Mouse (Mus musculus) induced T-regulatory cell, adult 2 months (primary cell): Measurements from ENCODE around the gene Slc25a45.

ENCODE experiments used
- DNase-seq: peaks from one replicate; pipeline ENCODE4 v3.0.0-alpha.2; 2012; ENCODE audit warnings: low read depth

Gene Slc25a45

DNA sequence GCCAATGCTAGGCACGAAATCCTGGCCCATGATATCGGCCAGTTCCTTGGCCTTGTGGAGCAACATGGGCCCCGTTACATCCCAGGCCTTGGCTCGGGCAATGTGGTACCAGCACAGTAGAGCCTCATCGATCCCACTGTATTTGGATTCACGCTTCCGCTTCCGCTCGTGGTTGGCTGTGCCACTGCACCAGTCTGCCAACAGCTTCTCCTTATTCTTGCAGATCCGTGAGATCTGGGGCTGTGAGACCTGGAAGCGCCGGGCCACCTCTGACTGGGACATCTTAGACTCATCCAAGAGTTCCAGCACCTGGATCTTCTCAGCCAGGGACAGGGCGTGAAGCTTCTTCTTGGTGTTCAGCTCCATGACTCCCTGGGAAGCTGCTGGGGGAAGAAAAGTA, 15.1 kb downstream of the Slc25a45 start:
- no peak for DNase-seq

DNA sequence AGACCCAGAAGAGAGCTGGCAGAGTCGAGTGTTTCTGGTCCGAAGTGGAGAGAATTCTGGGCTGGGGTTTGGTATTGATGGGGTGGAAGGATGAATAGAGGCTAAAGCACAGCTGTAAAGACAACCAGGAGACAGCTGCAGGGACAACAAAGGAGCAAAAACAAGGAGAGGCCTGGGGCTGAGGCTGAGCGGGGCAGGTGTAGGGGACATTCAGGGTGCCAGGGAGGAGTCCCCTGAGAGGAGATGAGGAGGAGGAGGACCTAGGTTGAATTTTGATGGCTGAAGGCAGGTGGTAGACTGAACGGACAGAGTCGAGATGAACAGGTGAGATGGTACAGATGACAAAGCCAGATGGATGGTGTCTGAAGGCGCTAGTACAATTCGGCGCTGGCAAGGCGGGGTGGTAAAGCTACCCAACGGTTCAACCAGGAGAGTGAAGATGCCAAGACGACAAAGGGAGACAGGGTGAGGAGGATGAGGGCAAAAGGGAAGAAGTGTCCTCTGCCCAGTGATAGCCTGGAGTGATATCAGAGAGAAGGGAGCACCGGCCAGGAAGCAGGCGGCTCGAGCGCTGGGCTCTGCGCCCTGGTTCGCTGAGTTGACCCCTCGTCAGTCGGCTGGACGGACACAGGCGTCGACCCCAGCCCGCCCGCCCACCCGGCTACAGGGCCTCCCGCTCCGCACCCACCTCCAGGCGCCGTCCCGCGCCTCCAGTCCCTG, 15.8 kb downstream of the Slc25a45 start:
- peak; percentile 44 for DNase-seq

DNA sequence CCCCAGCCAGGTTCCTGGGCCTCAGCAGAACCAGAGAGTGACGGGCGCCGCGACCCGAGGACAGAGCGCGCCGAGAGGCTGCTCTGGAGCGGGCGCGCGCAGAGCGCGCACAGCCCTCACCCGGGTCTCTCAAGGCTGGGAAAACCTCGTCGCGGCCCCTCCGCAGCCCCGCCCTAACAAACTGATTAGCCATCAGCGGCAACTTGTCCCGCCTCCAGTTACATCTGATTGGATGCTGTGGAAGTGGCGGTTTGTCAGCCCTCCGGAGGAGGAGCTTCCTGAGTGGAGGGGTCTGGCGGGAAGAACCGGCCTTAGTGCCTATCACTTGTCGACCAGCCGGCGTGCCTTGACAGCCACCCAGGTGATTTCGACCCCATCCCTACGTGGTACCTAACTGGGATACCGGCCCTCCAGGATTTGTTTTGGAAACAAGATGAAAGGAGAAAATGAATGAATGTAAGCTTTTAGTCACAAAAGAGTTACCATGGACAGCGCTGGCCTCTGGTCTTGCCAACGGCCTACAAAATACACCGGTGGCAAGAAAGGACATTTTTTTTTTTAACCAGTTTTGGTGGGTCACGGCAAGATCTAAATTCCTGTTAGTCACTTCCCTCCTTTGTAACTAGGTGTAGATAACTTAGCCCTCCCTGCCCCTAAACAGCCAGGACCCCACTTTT, 16.5 kb downstream of the Slc25a45 start, which contains the start of gene Tigd3:
Gene Tigd3, minus strand, starts transcription at position 148 of the 677 bp plus-strand sequence.
- peak; percentile 96 for DNase-seq

DNA sequence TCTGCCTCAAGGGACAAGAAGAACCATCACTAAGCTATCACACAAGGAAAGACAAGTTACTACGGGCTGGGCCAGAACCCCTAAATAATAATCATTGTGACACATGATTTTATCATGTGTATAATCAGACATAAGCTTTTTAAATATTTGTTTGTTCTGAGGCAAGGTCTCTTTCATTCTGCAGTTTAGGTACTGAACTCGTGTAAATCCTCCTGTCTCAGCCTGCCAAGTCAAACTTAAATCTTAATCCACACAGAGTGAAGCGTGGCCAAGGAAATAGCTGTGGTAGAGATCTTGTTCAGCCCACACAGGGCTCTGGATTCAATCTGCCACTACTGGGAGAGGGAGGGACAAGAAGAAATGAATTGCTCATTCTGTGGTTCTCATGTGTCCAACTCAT, 29.7 kb downstream of the Slc25a45 start:
- no peak for DNase-seq

DNA sequence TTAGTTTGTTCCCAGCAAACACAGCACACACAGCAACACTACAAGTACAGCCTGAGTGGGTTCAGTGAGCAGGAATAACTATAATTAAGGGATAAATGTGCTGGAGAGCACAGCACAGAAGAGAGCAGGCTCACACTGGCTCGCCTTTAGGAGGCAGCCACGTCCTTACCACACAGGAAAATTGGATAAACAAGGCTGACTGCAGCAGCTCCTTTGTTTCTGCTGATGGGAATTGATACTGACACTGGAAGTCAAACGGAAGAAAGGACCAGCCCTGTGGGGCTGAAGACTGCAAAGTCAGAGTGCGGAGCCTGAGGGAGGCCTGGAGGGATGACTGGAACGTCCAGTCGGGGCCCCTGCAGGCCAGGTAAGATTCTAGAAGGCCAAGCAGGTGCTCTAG, 32.6 kb downstream of the Slc25a45 start:
- DNase-seq: no peak

DNA sequence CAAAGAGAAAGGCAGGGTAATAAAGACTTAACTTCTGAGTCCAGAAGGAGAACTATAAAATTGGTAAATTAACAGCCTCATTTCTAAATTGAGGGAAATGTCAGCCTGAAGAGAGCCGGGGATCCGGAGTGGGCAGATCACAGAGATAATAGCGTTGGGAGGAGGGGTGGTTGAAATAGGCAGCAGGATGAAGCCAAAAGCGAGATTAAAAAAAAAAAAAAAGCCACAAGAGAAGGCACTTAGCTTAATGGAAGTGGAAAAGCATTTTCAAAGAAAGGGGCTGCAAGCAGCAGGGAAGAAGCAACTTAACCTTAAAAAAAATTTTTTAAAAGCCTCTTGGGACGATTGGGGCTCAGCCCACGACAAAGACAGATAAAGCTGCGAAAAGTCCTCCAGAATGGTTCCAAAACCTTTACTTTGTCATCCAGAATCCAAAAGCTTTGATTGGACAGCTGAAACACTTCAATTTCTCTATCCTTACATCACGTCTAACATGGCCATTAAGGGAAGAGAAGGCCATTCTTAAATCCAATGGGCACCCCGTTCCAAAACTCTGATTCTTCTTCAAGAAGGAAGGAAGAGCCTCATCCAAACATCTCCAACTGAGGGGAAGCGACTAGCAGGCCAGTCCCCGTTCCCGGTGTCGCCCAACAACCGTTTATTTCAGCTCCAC, 34.0 kb downstream of the Slc25a45 start:
- peak; percentile 48 for DNase-seq

DNA sequence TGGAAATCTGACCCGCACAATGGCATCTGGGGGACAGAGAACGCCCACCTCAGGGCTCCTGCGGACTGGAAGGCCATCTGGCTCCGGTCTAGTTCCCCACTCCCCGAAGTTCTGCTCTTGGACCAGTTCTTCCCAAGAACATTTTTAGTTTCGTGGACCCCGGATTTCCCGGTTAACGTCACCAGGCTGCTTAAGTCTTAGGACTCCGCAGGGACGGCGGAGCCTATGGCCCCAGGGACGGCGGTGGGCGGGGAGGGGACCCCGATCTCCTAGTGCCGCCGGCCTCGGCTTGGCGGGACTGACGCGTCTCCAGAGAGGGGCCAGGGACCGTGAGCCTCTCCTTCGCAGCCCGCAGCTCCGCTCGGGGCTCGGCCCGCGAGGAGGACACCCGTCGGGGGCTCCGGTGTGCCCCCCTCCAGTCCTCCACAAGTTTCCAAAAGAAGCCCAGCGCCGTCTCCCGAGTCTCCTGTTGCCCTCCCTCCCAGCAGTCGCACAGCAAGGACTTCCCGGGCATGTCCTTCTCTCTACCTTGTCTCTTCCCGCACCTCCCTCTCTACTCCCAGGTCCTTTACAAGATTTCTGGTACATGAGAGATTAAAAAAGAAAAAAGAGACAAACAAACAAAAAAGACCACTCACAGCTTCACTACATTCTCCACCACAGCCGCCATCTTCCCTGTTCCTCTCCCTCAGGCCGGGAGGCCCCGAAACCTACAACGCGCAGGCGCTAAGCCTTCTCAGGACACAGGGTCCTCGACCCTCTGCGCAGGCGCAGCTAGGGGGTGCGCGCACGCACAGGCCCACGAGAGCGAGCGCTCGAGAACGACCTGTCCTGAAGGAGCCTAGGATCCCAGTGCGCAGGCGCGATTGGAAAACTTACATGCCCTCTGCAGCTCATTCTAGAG, 34.7 kb downstream of the Slc25a45 start:
- DNase-seq: peak; percentile 100

DNA sequence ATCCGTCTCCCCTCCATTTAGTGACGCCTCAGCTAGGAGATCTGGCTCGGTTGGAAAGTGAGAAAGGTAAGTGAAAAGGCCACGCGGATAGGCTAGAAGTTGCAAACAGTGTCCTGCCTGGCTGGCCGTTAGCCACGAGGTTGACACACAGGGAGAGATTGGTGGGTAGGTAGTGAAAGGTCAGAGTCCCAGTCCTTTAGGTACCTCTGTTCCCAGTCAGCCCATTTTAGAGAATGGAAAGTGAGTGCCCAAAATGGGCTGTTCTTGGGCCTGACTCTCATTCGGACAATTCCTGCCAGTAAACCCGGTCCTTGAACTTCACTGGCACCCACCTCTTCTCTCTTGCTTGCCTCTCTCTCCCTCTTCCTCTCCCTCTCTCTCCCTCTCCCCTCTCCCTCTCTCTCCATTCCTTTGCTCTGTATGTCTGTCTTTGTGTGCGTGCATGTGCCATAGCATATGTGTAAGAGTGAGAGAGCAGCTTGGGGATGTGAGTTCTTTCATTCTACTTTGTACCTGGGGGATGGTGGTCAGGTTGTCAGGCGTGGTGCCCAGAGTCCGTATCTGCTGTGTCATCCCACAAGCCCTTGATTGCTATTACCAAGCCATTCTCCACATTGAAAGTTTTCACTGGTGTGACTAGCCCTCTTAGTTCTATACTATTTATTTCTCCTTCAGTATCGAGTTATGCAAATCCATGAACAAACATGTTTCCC, 35.6 kb downstream of the Slc25a45 start, which contains the start of gene Dpf2:
Gene Dpf2, minus strand, starts transcription at position 4 of the 713 bp plus-strand sequence.
- no peak for DNase-seq

DNA sequence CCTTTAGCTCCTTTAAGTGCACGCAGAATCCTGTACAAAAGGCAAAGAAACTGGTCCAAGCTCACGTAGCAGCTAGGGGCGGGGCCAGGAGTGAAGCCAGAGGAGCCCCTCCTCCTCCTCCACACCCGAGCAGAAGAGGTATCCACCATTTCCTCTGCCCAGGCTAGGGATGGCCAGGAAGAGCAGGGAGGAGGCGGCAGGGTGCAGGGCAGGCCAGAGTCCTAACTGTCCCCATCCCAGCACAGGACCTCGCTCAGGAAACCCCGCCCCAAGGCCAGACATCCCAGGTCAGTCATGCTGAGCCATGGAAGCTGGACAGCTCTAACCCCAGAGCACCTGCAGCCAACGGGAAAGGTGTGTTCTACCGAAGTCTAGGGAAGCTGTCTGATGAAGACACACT, 44.1 kb downstream of the Slc25a45 start:
- DNase-seq: no peak

DNA sequence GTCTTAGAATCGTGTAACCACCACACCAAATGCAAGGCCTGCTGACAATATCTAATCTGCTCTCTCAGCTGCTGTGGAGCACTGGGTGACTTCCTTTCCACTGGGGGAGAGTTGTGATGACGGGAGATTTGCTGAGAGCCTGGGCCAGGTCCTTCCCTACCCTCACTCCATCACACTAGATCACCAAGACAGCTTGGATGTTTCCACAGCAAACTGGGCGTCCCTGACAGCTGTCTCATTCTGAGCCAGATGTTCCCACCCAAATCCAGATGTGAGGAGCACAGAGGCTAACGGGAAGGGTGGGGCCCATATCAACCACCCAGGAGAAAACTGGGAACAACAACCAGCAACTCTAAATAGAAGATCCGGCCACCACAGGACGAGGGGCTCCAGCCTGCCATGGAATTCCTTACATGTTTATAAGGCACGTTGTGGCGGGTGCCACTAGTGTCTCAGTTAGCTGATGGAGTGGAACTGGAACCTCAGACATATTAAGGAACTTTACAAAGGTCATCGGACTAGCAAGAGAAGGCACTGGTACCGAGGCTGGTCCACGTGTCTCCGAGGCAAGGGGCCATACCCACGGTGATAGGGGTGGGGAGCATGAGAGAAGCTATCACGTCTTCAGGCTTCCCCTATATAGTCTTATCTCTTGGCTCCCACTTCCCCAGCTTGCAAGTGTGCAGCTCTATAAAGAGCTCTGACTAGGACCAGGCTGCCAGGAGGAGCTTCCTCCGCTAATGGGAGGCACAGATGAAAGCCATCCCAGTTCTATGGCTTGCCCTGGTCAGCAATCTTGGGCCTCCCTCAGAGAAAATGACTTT, 44.7 kb downstream of the Slc25a45 start:
- no peak for DNase-seq

DNA sequence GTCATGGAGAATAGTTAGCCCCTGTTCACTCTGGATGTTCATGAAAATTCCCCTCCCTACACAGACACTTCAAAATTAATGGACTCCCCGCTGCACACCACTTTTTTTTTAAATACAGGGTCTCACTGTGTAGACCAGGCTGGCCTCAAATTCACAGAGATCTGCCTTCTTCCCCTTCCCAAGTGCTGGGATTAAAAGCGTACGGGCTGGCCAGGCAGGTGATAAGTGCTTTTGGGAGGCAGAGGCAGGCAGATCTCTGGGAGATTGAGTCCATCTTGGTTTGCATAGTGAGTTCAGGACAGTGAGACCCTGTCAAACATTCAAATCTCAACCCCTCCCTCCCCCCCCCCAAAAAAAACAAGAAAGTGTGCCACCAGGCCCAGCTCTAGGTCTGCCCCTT, 45.4 kb downstream of the Slc25a45 start:
- DNase-seq: no peak

DNA sequence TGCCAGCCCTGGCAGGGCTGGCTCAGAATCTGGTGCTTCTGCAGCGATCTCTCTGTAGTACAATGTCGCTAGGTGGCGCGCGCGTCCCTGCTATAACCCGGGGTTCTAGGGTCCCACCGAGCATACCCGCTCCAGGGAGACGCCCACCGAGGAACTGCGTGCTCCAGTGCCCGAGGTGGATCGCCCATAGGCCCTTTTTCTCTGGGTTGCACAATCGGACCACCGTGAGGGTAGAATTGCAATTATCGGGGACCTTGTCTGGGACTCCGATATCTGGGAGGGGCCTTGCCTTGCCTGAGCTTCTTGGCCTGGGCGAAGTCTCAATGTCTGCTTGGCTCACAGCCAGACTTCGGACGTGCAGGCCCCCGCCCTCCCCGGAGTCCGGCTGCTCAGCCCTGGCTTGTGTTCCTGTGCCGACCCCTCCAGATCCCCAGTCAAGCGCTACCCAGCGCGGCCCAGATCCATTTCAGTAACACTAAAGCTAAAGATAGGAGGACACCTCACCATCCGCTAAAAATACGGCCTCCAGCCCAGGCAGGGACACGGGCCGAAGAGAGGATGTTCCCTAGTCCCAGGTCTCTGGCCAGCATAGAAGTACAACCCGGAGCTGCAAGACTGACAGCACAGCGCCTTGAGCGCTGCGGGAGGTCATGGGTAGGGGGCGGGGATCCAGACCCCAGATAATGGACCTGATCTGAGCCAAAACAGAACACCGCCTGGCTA, 46.5 kb downstream of the Slc25a45 start:
- DNase-seq: peak; percentile 91

DNA sequence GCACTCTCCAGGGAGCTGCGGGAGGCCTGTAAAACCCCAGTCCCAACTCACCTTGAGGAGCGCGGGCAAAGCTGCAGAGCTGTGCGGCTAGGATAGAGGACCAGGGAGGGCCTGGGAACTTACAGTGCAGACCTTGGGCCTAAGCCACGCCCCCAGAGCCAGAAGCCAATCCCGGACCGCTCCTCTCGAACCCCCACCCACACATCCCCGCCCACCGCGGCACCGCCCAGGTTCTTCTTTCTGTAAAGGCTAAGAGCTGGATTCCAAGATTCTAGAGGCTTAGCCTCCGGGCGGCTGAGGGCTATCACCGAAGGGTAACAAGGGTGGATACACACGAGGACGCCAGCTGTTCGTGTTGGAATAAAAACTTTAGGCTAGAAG, 47.1 kb downstream of the Slc25a45 start, which contains the start of gene Cdc42ep2:
Gene Cdc42ep2, minus strand, starts transcription at position 104 of the 381 bp plus-strand sequence.
- peak; percentile 96 for DNase-seq

DNA sequence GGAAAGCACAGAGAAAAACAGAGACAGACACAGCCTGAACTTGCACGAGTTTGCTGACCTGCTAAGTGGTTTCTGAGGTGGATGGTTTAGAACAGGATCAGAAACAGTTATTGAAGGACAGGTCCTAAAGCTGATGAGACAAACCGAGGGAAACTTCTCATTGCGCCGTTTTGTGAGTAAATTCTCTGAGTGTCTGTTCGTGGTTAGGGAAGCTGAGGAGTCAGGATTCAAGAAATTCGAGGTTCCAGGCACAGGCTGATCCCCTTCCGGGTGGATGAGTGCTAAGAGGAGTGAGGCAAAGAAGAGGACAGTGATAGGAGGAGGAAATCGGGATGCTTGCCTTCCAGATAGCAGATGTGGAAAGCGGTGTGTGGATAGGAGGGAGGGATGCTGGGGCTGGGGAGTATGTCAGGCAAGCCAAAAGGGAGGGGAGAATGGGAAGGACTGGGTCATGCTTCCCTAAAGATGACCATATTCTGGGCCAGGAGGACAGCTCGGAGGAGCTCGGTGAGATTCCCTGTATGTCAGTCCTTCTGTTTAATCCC, 47.8 kb downstream of the Slc25a45 start:
- DNase-seq: no peak

DNA sequence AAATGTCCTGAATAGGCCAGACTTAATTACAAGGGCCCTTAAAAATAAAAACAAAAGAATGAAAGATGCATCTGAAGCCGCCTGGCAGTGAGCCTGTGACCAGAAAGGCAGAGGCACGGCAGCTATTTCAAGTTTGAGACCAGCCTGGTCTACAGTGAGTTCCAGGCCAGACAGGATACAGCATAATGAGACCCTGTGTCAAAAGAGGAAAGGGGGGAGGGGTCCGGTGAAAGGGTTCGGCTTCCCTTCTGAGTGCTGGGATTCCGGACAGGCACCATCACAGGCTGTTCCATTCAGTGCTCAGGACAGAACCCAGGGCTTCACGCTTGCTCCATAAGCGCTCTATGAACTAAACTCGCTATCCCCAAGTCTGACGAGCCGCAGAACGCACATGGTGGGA, 49.4 kb downstream of the Slc25a45 start:
- no peak for DNase-seq

DNA sequence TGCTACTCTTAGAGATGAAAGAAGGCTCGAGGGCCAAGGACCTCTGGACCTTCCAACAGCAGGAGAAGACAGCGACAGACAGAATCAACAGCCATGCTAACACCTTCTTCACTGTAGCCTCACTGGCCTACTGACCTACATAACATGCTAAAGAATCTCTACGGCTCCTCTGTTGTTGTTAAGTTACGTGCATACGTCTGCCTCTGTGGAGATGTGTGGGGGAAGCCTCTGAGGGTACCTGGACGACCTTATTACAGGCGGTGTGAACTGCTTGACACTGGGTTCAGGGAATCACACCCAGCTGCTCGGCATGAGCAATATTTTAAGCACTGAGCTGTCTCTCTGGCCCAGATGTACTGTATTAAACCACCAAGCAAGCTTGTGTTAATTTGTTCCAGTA, 49.9 kb downstream of the Slc25a45 start:
- no peak for DNase-seq

DNA sequence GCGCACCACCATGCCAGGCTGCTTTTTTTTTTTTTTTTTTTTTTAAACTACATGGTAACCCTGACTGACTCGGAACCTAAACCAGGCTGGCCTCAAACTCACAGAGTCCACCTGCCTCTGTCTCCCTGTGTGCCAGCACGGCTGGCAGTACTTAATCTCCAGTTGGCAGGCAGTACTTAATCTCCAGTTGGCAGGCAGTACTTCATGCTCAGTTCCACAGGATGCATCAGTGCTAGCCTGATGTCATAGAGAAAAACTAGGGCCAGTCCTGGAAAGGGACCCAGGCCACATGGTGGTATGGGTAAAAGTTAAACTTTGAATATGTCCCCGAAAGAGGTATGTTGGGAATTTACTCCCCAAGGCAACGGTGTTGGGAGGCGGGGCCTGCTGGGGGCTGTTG, 50.5 kb downstream of the Slc25a45 start:
- no peak for DNase-seq

DNA sequence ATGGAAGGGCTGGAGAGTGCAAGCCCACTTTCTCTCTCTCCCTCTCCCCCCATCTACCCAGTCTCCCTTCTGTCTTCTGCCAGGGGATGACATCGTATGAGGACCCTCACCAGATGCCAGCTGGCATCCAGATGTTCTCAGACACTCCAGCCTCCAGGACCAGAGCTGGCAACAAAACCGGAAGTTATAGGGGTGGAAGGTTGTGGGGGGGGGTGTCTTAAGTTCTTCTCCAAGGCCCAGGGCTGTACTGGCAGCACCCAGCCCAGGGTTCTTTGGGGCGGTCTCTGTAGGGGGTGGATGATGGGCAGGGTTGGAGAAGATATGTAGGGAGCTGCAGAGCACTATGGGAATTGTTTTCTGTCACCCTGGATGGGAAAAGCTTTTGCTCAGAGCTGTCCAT, 50.9 kb downstream of the Slc25a45 start:
- DNase-seq: no peak
